Mouse (Mus musculus): ENCODE data around the gene Tmx1. TPM values are rescaled to one million over a fixed set of nuclear protein-coding genes. Genes with fewer than 3 reads are reported as not detected.

Tmx1 gene
- total and polyA plus RNA-seq, 2 experiments from 2014 or later = 61.6 to 132 TPM

DNA sequence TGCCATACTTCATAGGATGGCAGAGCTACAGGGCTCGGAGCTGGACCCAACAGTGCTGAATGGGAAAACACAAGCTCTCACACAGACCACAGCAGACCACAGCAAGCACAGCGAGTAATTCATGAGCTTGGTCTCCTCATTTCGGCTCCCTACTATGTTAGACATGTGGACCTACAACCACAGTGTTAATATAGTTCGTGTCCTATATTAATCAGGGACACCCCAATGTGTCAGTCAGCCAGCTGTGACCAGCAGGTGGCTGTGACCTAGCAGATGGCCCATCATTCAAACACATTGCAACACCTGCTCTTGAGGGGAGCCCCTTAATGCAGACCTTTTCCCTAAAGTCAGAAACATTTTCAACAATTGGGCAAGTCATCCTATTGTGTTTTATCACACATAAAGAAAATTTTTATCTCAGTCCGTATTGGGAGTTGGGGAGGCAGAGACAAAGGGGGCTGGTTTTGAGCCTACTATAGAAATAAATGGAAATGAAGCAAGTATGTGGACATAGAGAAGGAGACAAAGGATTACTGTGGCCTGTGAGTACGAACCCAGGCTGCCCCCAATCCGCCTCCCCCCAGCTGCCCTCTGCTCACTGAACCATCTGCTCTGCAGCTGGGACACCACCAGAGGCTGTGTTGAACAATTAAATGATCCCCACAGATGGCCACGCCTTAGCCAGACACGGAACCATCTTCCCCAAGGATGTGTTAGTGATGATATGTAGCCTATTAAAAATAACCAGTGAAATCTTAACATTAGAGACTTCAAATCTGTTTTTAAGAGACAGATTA lies 30.4 kb upstream of the Tmx1 start:
- Histone ChIP-seq H3K9me3 (ENCODE audit: low read length) (no peaks in the 10 kb centered on the region), H3K36me3 (ENCODE audit: insufficient read depth, low read length) (no peaks in the 10 kb centered on the region), H3K27me3 (ENCODE audit: insufficient read depth, low read length) (no peaks in the 10 kb centered on the region), H3K4me3 (ENCODE audit: low read length) (no peak overlapping the region), H3K9ac (replicated peaks; ENCODE audit: low read length) (no peak overlapping the region), H3K4me2 (ENCODE audit: low read depth, low read length) (no peak overlapping the region), H3K4me1 (ENCODE audit: insufficient read depth, low read length) (0 out of 2 replicates have a peak, but pooled peaks cover 3% of the 10 kb centered on the region), H3K27ac (no peak overlapping the region)
- DNase-seq (ENCODE audit: low spot score) = peak; percentile 24
- WGBS = 30% methylated on average over 9 of the region's 9 CpGs
- no peak for TF ChIP-seq CTCF (IDR thresholded peaks at IDR 0.05; ENCODE audit: low read depth)
- peak; percentile 45; the same call in 1 of the 2 replicates for ATAC-seq

DNA sequence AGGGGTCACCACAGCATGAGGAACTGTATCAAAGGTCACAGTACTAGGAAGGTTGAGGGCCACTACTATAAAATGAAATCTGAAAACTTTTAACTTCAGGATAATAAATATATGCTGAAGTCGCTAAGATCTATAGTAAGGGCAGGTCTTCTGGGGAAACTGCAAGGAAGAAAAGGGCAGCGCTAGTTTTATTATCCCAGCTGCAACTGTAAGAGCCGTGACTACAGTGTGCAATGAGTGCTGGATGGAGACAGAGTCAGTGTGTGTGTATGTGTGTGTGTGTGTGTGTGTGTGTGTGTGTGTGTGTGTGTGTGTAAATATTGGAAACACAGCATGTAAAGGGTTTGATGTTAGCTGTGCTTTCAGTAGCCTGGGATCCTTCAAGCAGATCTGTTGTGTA lies 25.0 kb upstream of the Tmx1 start:
- ATAC-seq = no peak
- H3K36me3 ChIP-seq (ENCODE audit: insufficient read depth, low read length) = no peaks in the 10 kb centered on the region
- no peak overlapping the region for H3K27ac ChIP-seq
- H3K9ac ChIP-seq (replicated peaks; ENCODE audit: low read length) = no peak overlapping the region
- 66% methylated on average over 3 of the region's 3 CpGs for WGBS
- no peaks in the 10 kb centered on the region for H3K27me3 ChIP-seq (ENCODE audit: insufficient read depth, low read length)
- no peak for DNase-seq (ENCODE audit: low spot score)
- no peak for TF ChIP-seq CTCF (IDR thresholded peaks at IDR 0.05; ENCODE audit: low read depth)
- no peaks in the 10 kb centered on the region for H3K9me3 ChIP-seq (ENCODE audit: low read length)
- H3K4me1 ChIP-seq (ENCODE audit: insufficient read depth, low read length) = 0 out of 2 replicates have a peak, but pooled peaks cover 3% of the 10 kb centered on the region
- H3K4me2 ChIP-seq (ENCODE audit: low read depth, low read length) = no peak overlapping the region
- no peak overlapping the region for H3K4me3 ChIP-seq (ENCODE audit: low read length)

DNA sequence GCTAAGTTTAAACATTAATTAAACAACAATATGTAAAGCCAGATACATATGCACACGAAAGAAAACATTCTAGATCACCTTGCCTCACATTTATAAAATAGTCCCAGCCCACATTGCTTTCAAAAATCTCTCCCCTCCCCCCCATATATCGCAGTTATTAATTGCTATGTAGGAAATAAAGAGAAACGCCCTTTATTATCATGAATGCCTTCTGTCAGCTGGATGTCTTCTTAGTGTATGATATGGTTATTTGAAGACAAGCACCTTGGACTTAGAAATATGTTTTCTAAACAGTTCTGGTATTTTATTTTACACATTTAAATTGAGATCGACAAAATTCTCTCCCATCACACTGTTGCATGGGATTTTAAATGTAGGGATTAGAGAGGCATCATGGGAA lies 23.3 kb upstream of the Tmx1 start:
- Histone ChIP-seq H3K36me3 (ENCODE audit: insufficient read depth, low read length) (no peaks in the 10 kb centered on the region), H3K4me3 (ENCODE audit: low read length) (no peak overlapping the region), H3K9me3 (ENCODE audit: low read length) (no peaks in the 10 kb centered on the region), H3K9ac (replicated peaks; ENCODE audit: low read length) (no peak overlapping the region), H3K27me3 (ENCODE audit: insufficient read depth, low read length) (no peaks in the 10 kb centered on the region), H3K27ac (no peak overlapping the region), H3K4me1 (ENCODE audit: insufficient read depth, low read length) (0 out of 2 replicates have a peak, but pooled peaks cover 3% of the 10 kb centered on the region), H3K4me2 (ENCODE audit: low read depth, low read length) (no peak overlapping the region)
- DNase-seq (ENCODE audit: low spot score) (no peak), ATAC-seq (no peak)
- no peak for TF ChIP-seq CTCF (IDR thresholded peaks at IDR 0.05; ENCODE audit: low read depth)
- 84% methylated on average over 4 of the region's 4 CpGs for WGBS

DNA sequence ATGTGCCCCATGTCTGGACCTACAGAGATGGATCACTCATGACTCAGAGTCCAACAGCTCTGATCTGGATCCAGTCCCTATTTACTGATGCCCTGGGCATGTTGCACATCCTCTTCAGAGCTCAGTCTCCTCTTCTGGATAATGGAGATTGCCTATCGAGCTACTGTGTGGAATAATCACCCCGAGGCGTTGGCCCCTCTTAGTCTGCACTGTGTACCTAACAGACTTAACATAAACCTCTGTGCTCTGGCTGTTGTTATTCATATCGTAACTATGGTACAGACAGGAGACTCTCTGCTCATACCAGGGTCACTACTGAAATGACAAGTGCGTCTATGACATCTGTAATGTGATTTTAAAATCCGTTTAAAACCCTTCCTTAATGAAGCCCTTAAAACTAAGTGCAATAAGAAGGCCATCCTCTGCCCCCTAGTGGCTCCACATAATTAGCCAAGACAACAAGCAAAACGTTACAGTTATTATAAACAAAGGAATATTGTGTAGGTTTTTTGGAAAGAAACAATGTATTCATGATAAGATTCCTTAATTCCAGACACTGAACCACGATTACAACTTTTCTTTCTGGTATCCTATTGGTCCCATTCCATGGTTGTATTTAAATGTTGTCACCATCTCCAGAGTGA lies 22.5 kb upstream of the Tmx1 start:
- H3K27me3 ChIP-seq (ENCODE audit: insufficient read depth, low read length) = no peaks in the 10 kb centered on the region
- no peak overlapping the region for H3K27ac ChIP-seq
- H3K4me3 ChIP-seq (ENCODE audit: low read length) = no peak overlapping the region
- H3K36me3 ChIP-seq (ENCODE audit: insufficient read depth, low read length) = no peaks in the 10 kb centered on the region
- peak; percentile 86 for DNase-seq (ENCODE audit: low spot score)
- WGBS = 21% methylated on average over 8 of the region's 8 CpGs
- 0 out of 2 replicates have a peak, but pooled peaks cover 3% of the 10 kb centered on the region for H3K4me1 ChIP-seq (ENCODE audit: insufficient read depth, low read length)
- peak; percentile 45; the same call in 1 of the 2 replicates for ATAC-seq
- peak overlapping the region; percentile 23; the same call in 1 of the 2 replicates for H3K4me2 ChIP-seq (ENCODE audit: low read depth, low read length)
- no peak overlapping the region for H3K9ac ChIP-seq (replicated peaks; ENCODE audit: low read length)
- no peaks in the 10 kb centered on the region for H3K9me3 ChIP-seq (ENCODE audit: low read length)
- peak; percentile 83 for TF ChIP-seq CTCF (IDR thresholded peaks at IDR 0.05; ENCODE audit: low read depth)

DNA sequence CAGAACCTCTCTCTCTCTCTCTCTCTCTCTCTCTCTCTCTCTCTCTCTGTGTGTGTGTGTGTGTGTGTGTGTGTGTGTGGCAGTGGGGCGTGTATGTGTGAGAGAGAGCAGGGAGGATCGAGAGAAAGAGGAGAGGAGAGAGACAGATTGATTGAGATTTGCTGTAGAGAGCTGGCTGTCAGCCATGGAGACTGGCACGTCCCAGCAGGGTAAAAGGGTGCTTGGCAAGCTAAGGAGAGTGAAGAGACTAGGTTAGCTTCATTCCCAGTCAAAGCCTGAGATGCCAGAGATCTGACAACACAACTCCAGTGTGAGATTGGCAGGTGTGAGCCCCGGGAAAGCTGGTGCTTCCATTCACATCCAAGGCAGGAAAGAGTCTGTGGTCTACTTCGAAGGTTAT lies 21.5 kb upstream of the Tmx1 start:
- Histone ChIP-seq H3K4me2 (ENCODE audit: low read depth, low read length) (no peak overlapping the region), H3K4me1 (ENCODE audit: insufficient read depth, low read length) (0 out of 2 replicates have a peak, but pooled peaks cover 3% of the 10 kb centered on the region), H3K9me3 (ENCODE audit: low read length) (no peaks in the 10 kb centered on the region), H3K9ac (replicated peaks; ENCODE audit: low read length) (no peak overlapping the region), H3K4me3 (ENCODE audit: low read length) (no peak overlapping the region), H3K36me3 (ENCODE audit: insufficient read depth, low read length) (no peaks in the 10 kb centered on the region), H3K27ac (no peak overlapping the region), H3K27me3 (ENCODE audit: insufficient read depth, low read length) (no peaks in the 10 kb centered on the region)
- no peak for TF ChIP-seq CTCF (IDR thresholded peaks at IDR 0.05; ENCODE audit: low read depth)
- ATAC-seq (no peak), DNase-seq (ENCODE audit: low spot score) (no peak)
- 34% methylated on average over 5 of the region's 5 CpGs for WGBS

DNA sequence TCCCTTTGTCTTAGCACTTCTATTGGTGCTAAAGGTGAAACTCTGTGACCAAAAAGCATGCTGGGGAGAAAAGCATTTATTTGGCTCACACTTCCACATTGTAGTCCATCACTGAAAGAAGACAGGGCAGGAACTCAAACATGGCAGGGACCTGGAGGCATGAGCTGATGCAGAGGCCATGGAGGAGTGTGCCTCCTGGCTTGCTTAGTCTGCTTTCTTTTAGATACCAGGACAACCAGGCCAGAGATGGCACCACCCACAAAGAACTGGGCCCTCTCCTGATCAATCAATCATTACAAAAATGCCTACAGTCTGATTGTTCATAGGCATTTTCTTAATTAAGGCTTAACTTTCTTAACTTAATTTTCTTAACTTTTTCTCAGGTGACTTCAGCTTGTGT lies 2.9 kb upstream of the Tmx1 start:
- no peak for TF ChIP-seq CTCF (IDR thresholded peaks at IDR 0.05; ENCODE audit: low read depth)
- no peak for DNase-seq (ENCODE audit: low spot score)
- Histone ChIP-seq H3K27me3 (ENCODE audit: insufficient read depth, low read length) (no peaks in the 10 kb centered on the region), H3K27ac (no peak overlapping the region), H3K4me1 (ENCODE audit: insufficient read depth, low read length) (peaks cover 13% of the 10 kb centered on the region), H3K9ac (replicated peaks; ENCODE audit: low read length) (no peak overlapping the region), H3K9me3 (ENCODE audit: low read length) (no peaks in the 10 kb centered on the region), H3K36me3 (ENCODE audit: insufficient read depth, low read length) (no peaks in the 10 kb centered on the region), H3K4me3 (ENCODE audit: low read length) (no peak overlapping the region), H3K4me2 (ENCODE audit: low read depth, low read length) (no peak overlapping the region)
- no peak for ATAC-seq

DNA sequence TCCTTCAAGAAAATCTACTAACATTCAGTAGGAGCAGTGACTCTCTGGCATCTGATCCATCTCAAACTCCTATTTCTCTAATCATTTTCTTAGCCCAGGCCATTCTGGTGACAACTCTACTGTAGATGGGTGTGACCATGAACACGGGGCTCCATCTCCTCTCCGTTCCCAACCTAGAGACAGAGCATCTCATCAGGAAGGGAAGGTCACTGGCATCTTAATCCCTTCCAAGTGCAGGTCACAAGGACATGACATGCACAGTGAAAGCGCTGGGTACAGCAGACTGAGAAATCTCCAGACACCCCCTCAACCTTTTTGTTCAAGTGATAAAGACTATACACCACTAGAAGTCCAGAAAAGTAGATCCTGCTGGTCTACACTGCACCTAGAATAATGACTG lies 1.4 kb upstream of the Tmx1 start:
- no peak overlapping the region for H3K9ac ChIP-seq (replicated peaks; ENCODE audit: low read length)
- H3K4me1 ChIP-seq (ENCODE audit: insufficient read depth, low read length) = peaks cover 13% of the 10 kb centered on the region
- H3K4me3 ChIP-seq (ENCODE audit: low read length) = no peak overlapping the region
- 95% methylated on average over 3 of the region's 3 CpGs for WGBS
- no peaks in the 10 kb centered on the region for H3K9me3 ChIP-seq (ENCODE audit: low read length)
- H3K36me3 ChIP-seq (ENCODE audit: insufficient read depth, low read length) = no peaks in the 10 kb centered on the region
- no peaks in the 10 kb centered on the region for H3K27me3 ChIP-seq (ENCODE audit: insufficient read depth, low read length)
- no peak overlapping the region for H3K4me2 ChIP-seq (ENCODE audit: low read depth, low read length)
- DNase-seq (ENCODE audit: low spot score) = no peak
- no peak for ATAC-seq
- no peak for TF ChIP-seq CTCF (IDR thresholded peaks at IDR 0.05; ENCODE audit: low read depth)
- H3K27ac ChIP-seq = no peak overlapping the region
